Mouse (Mus musculus): ENCODE data around the gene Mmp15.
"Not testable (repeated sequence)": the region's sequence is repeated elsewhere in the genome, so short reads cannot be mapped to it uniquely, and the experiment has no call there.

Mmp15 gene

GRCm38 (mm10) chr8:95378928-95379327 is 26.9 kb downstream of the Mmp15 start:
- not testable (repeated sequence) for DNase-seq

GRCm38 (mm10) chr8:95380953-95381352 is 28.9 kb downstream of the Mmp15 start:
- no peak for DNase-seq

- DNase-seq, result no peak
Observed at GRCm38 (mm10) chr8:95381595-95381994, 29.5 kb downstream of the Mmp15 start.

- DNase-seq, result no peak
Observed at GRCm38 (mm10) chr8:95384501-95384900, 32.4 kb downstream of the Mmp15 start.

- DNase-seq, result no peak
Observed at GRCm38 (mm10) chr8:95386037-95386436, 34.0 kb downstream of the Mmp15 start.

GRCm38 (mm10) chr8:95387221-95387620 is 35.2 kb downstream of the Mmp15 start:
- no peak for DNase-seq

GRCm38 (mm10) chr8:95387936-95388335 is 35.9 kb downstream of the Mmp15 start:
- no peak for DNase-seq

- DNase-seq, result peak; percentile 44
Observed at GRCm38 (mm10) chr8:95390312-95390711, 38.2 kb downstream of the Mmp15 start.

GRCm38 (mm10) chr8:95391101-95391500 is 39.0 kb downstream of the Mmp15 start:
- DNase-seq, result no peak

GRCm38 (mm10) chr8:95392604-95393003 is 40.5 kb downstream of the Mmp15 start:
- DNase-seq, result no peak

- no peak for DNase-seq
Observed at GRCm38 (mm10) chr8:95395186-95395918, 43.3 kb downstream of the Mmp15 start.

GRCm38 (mm10) chr8:95396752-95397151 is 44.7 kb downstream of the Mmp15 start:
- DNase-seq, result no peak

- no peak for DNase-seq
Observed at GRCm38 (mm10) chr8:95397201-95397600, 45.1 kb downstream of the Mmp15 start.

- no peak for DNase-seq
Observed at GRCm38 (mm10) chr8:95399131-95399530, 47.1 kb downstream of the Mmp15 start.

GRCm38 (mm10) chr8:95401091-95401490 is 49.0 kb downstream of the Mmp15 start:
- no peak for DNase-seq

GRCm38 (mm10) chr8:95409518-95409917 is 57.5 kb downstream of the Mmp15 start:
- DNase-seq, result no peak

- DNase-seq, result peak; percentile 48
Observed at GRCm38 (mm10) chr8:95411309-95411972, 59.4 kb downstream of the Mmp15 start.

GRCm38 (mm10) chr8:95422193-95422810 is 70.2 kb downstream of the Mmp15 start:
- DNase-seq, result no peak

Measured in thymus, postnatal 4 days (tissue).